In the genomic region with DNA sequence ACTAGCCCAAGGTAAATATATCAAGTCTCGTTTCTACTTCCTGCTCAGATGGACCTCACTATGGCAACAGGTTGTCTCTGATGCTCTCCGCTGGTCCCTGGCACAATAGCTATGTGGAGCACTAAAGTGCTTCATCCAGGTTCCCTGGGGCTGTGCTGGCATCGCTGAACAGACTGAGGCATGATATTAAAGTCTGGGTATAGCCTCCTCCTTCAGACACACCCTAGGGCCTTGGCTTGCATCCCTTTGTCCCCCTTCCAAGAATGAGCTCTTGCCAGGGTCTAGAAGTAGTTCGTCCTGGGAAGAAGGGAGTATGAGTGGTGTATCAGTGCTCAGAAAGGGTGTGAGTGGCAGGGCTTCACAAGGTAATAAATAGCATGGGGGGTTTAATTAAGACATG, we compare ENCODE assay signal across 27 mouse cellular contexts.
DNase-seq lines count a peak whose midpoint lies in the region; ATAC-seq and TF ChIP-seq lines count a peak whose summit lies in the region.
"Had no signal": no experiment of that assay in that cellular context is flagged by ENCODE, and none has a peak within 500 bp of the region (broad histone marks: within the 10 kb centered on the region; RNA-seq: fewer than 3 reads in every experiment).

No protein-coding gene starts in this region.

- no peak overlapping the region for H3K9ac ChIP-seq in forebrain, embryonic 14.5 days (ENCODE audit: low read length)
- no peak overlapping the region for H3K9ac ChIP-seq in forebrain, embryonic 13.5 days
- no peak overlapping the region for H3K9ac ChIP-seq in midbrain, postnatal 0 days (replicated peaks; ENCODE audit: low read length, poor library complexity, severe bottlenecking)
- H3K9ac ChIP-seq in midbrain, embryonic 16.5 days (ENCODE audit: low read depth, low read length), result no peak overlapping the region
- H3K9ac ChIP-seq in heart, embryonic 11.5 days (ENCODE audit: low read depth, low read length), result no peak overlapping the region
- H3K9ac ChIP-seq: heart, embryonic 13.5 days; intestine, embryonic 15.5 days; liver, embryonic 14.5 days; midbrain, embryonic 15.5 days; neural tube, embryonic 12.5 days had no signal

- WGBS in forebrain, embryonic 14.5 days, result 68% methylated on average over 4 of the region's 4 CpGs
- WGBS in forebrain, embryonic 13.5 days, result 66% methylated on average over 4 of the region's 4 CpGs
- 56% methylated on average over 4 of the region's 4 CpGs for WGBS in midbrain, postnatal 0 days
- 62% methylated on average over 4 of the region's 4 CpGs for WGBS in midbrain, embryonic 16.5 days
- WGBS in heart, embryonic 11.5 days (ENCODE audit: insufficient replicate concordance), result 83% methylated on average over 4 of the region's 4 CpGs

- ATAC-seq in forebrain, embryonic 14.5 days, result peak; percentile 42; the same call in 1 of the 2 replicates
- no peak for ATAC-seq in forebrain, embryonic 13.5 days
- ATAC-seq in midbrain, postnatal 0 days (ENCODE audit: low FRiP score), result no peak
- ATAC-seq in midbrain, embryonic 16.5 days, result no peak
- ATAC-seq in heart, embryonic 11.5 days (replicated peaks; ENCODE audit: insufficient number of reproducible peaks, low FRiP score, low TSS enrichment), result no peak
- ATAC-seq: forebrain, embryonic 16.5 days; hindbrain, embryonic 16.5 days; intestine, embryonic 15.5 days; midbrain, embryonic 15.5 days had no signal

- no peak for TF ChIP-seq CTCF in midbrain, postnatal 0 days (IDR thresholded peaks at IDR 0.05)

- no peaks in the 10 kb centered on the region for H3K27me3 ChIP-seq in forebrain, embryonic 14.5 days (replicated peaks; ENCODE audit: control insufficient read depth, insufficient read depth, low read length)
- H3K27me3 ChIP-seq in forebrain, embryonic 13.5 days, result peaks cover 10% of the 10 kb centered on the region; the same call in 1 of the 2 replicates
- no peaks in the 10 kb centered on the region for H3K27me3 ChIP-seq in midbrain, postnatal 0 days (ENCODE audit: insufficient read depth, low read length)
- H3K27me3 ChIP-seq in midbrain, embryonic 16.5 days (ENCODE audit: control insufficient read depth, insufficient read depth, low read depth, low read length), result no peaks in the 10 kb centered on the region
- no peaks in the 10 kb centered on the region for H3K27me3 ChIP-seq in heart, embryonic 11.5 days (ENCODE audit: control insufficient read depth, insufficient read depth, low read length)
- H3K27me3 ChIP-seq: heart, embryonic 13.5 days; intestine, embryonic 15.5 days; midbrain, embryonic 15.5 days; neural tube, embryonic 12.5 days had no signal

- H3K36me3 ChIP-seq in forebrain, embryonic 14.5 days (ENCODE audit: control insufficient read depth, insufficient read depth, low read length), result no peaks in the 10 kb centered on the region
- H3K36me3 ChIP-seq in forebrain, embryonic 13.5 days (ENCODE audit: poor library complexity, severe bottlenecking), result no peaks in the 10 kb centered on the region
- H3K36me3 ChIP-seq in midbrain, postnatal 0 days (ENCODE audit: insufficient read depth, low read length), result no peaks in the 10 kb centered on the region
- H3K36me3 ChIP-seq in midbrain, embryonic 16.5 days (ENCODE audit: control insufficient read depth, insufficient read depth, low read length), result no peaks in the 10 kb centered on the region
- no peaks in the 10 kb centered on the region for H3K36me3 ChIP-seq in heart, embryonic 11.5 days (ENCODE audit: control insufficient read depth, insufficient read depth, low read length)
- H3K36me3 ChIP-seq: heart, embryonic 13.5 days; intestine, embryonic 15.5 days; midbrain, embryonic 10.5 days; midbrain, embryonic 15.5 days; neural tube, embryonic 12.5 days had no signal

- no peak overlapping the region for H3K4me2 ChIP-seq in forebrain, embryonic 14.5 days (ENCODE audit: low read length)
- no peak overlapping the region for H3K4me2 ChIP-seq in forebrain, embryonic 13.5 days
- no peak overlapping the region for H3K4me2 ChIP-seq in midbrain, postnatal 0 days (ENCODE audit: low read depth, low read length, poor library complexity, severe bottlenecking)
- no peak overlapping the region for H3K4me2 ChIP-seq in midbrain, embryonic 16.5 days (ENCODE audit: low read length)
- H3K4me2 ChIP-seq in heart, embryonic 11.5 days, result no peak overlapping the region
- H3K4me2 ChIP-seq: heart, embryonic 13.5 days; intestine, embryonic 15.5 days; midbrain, embryonic 15.5 days; neural tube, embryonic 12.5 days had no signal

- peak; percentile 2 for DNase-seq in cerebellum, adult 9-11 months
- no peak for DNase-seq in cerebellum, adult 11 months
- peak; percentile 39 for DNase-seq in forebrain, embryonic 14.5 days (ENCODE audit: low spot score)
- DNase-seq in midbrain, postnatal 0 days (ENCODE audit: low spot score), result peak; percentile 53
- DNase-seq in gastrocnemius, postnatal 10 days, result peak; percentile 10
- DNase-seq: adrenal gland, postnatal 36 days; heart, adult 2 months; kidney, adult 8-10 months; kidney, postnatal 10 days; layer of hippocampus, postnatal 36 days; liver; lung, adult 2 months; lung, postnatal 14 days; right cerebral cortex, postnatal 14 days; thymus, postnatal 4 days had no signal

- H3K27ac ChIP-seq in forebrain, embryonic 14.5 days (ENCODE audit: low read depth, low read length), result no peak overlapping the region
- no peak overlapping the region for H3K27ac ChIP-seq in forebrain, embryonic 13.5 days
- no peak overlapping the region for H3K27ac ChIP-seq in midbrain, postnatal 0 days (ENCODE audit: low read depth, low read length)
- no peak overlapping the region for H3K27ac ChIP-seq in midbrain, embryonic 16.5 days (ENCODE audit: low read length)
- H3K27ac ChIP-seq in heart, embryonic 11.5 days (ENCODE audit: low read depth, low read length), result no peak overlapping the region
- H3K27ac ChIP-seq: heart, adult 2 months; heart, embryonic 13.5 days; intestine, embryonic 15.5 days; liver, embryonic 14.5 days; midbrain, embryonic 10.5 days; midbrain, embryonic 15.5 days; neural tube, embryonic 12.5 days had no signal

- H3K4me3 ChIP-seq in forebrain, embryonic 14.5 days (ENCODE audit: low read depth, low read length), result no peak overlapping the region
- H3K4me3 ChIP-seq in forebrain, embryonic 13.5 days, result no peak overlapping the region
- no peak overlapping the region for H3K4me3 ChIP-seq in midbrain, postnatal 0 days (ENCODE audit: low read depth, low read length)
- no peak overlapping the region for H3K4me3 ChIP-seq in midbrain, embryonic 16.5 days (ENCODE audit: low read depth, low read length)
- H3K4me3 ChIP-seq in heart, embryonic 11.5 days (ENCODE audit: low read depth, low read length), result no peak overlapping the region
- H3K4me3 ChIP-seq: heart, adult 2 months; heart, embryonic 13.5 days; intestine, embryonic 15.5 days; midbrain, embryonic 10.5 days; midbrain, embryonic 15.5 days; myocyte; neural tube, embryonic 12.5 days had no signal

- no peaks in the 10 kb centered on the region for H3K9me3 ChIP-seq in forebrain, embryonic 14.5 days (replicated peaks; ENCODE audit: control insufficient read depth, low read length)
- no peaks in the 10 kb centered on the region for H3K9me3 ChIP-seq in forebrain, embryonic 13.5 days (replicated peaks)
- H3K9me3 ChIP-seq in midbrain, postnatal 0 days (ENCODE audit: low read length), result no peaks in the 10 kb centered on the region
- no peaks in the 10 kb centered on the region for H3K9me3 ChIP-seq in midbrain, embryonic 16.5 days (replicated peaks; ENCODE audit: control insufficient read depth, low read length, poor library complexity, severe bottlenecking)
- no peaks in the 10 kb centered on the region for H3K9me3 ChIP-seq in heart, embryonic 11.5 days (replicated peaks; ENCODE audit: control insufficient read depth, low read length)
- H3K9me3 ChIP-seq: heart, embryonic 13.5 days; intestine, embryonic 15.5 days; midbrain, embryonic 10.5 days; midbrain, embryonic 15.5 days; neural tube, embryonic 12.5 days had no signal

- no peaks in the 10 kb centered on the region for H3K4me1 ChIP-seq in forebrain, embryonic 14.5 days (ENCODE audit: control insufficient read depth, insufficient read depth, low read length)
- H3K4me1 ChIP-seq in forebrain, embryonic 13.5 days, result no peaks in the 10 kb centered on the region
- H3K4me1 ChIP-seq in midbrain, postnatal 0 days (ENCODE audit: insufficient read depth, low read length), result no peaks in the 10 kb centered on the region
- no peaks in the 10 kb centered on the region for H3K4me1 ChIP-seq in midbrain, embryonic 16.5 days (ENCODE audit: control insufficient read depth, insufficient read depth, low read length)
- no peaks in the 10 kb centered on the region for H3K4me1 ChIP-seq in heart, embryonic 11.5 days (ENCODE audit: control insufficient read depth, insufficient read depth, low read length)
- H3K4me1 ChIP-seq: heart, embryonic 13.5 days; intestine, embryonic 15.5 days; midbrain, embryonic 10.5 days; midbrain, embryonic 15.5 days; neural tube, embryonic 12.5 days had no signal
